ENCODE assay signal across 24 mouse cellular contexts in genomic region chr16:88575885-88576679, GRCm38 (mm10). TPM values are rescaled to one million over a fixed set of nuclear protein-coding genes. Genes with fewer than 3 reads are reported as not detected.
"Had no signal": no experiment of that assay in that cellular context is flagged by ENCODE, and none has a peak within 500 bp of the region (broad histone marks: within the 10 kb centered on the region; RNA-seq: fewer than 3 reads in every experiment).

No protein-coding gene starts in this region.

- H3K27me3 ChIP-seq: megakaryocyte, embryonic 14.5 days; midbrain, embryonic 12.5 days; midbrain, embryonic 15.5 days; neural tube, embryonic 12.5 days; stomach, embryonic 15.5 days had no signal

- H3K9ac ChIP-seq: lung, embryonic 15.5 days; midbrain, embryonic 12.5 days; midbrain, embryonic 15.5 days; neural tube, embryonic 12.5 days; stomach, embryonic 15.5 days had no signal

- H3K36me3 ChIP-seq: lung, embryonic 15.5 days; midbrain, embryonic 12.5 days; midbrain, embryonic 15.5 days; neural tube, embryonic 12.5 days; stomach, embryonic 15.5 days had no signal

- H3K27ac ChIP-seq: lung, embryonic 15.5 days; macrophage; midbrain, embryonic 12.5 days; midbrain, embryonic 15.5 days; neural tube, embryonic 12.5 days; stomach, embryonic 15.5 days; stomach, postnatal 0 days had no signal

- DNase-seq: lung, adult 2 months; lung, postnatal 14 days; lung, postnatal 36 days; right cerebral cortex, postnatal 14 days; thymus, adult 2 months; thymus, postnatal 25 days; thymus, postnatal 4 days had no signal

- H3K4me2 ChIP-seq: lung, embryonic 15.5 days; midbrain, embryonic 12.5 days; midbrain, embryonic 15.5 days; neural tube, embryonic 12.5 days; stomach, embryonic 15.5 days had no signal

- H3K4me1 ChIP-seq: lung, embryonic 15.5 days; megakaryocyte, embryonic 14.5 days; midbrain, embryonic 12.5 days; midbrain, embryonic 15.5 days; neural tube, embryonic 12.5 days; stomach, embryonic 15.5 days had no signal

- ATAC-seq: lung, postnatal 0 days; midbrain, embryonic 15.5 days had no signal

- H3K4me3 ChIP-seq: lung, embryonic 15.5 days; megakaryocyte, embryonic 14.5 days; midbrain, embryonic 12.5 days; midbrain, embryonic 15.5 days; neural tube, embryonic 12.5 days; stomach, embryonic 15.5 days had no signal

- H3K9me3 ChIP-seq: lung, embryonic 15.5 days; midbrain, embryonic 12.5 days; midbrain, embryonic 15.5 days; neural tube, embryonic 12.5 days; stomach, embryonic 15.5 days had no signal

RNA-seq across cellular contexts. Expression of gene Cldn8, which starts 13.1 kb away (rescaled TPM):
- total RNA-seq: megakaryocyte progenitor cell, adult 5-6 weeks; midbrain, postnatal 0 days; monocyte, adult 5-6 weeks; neutrophil, adult 5-6 weeks had no signal
- polyA plus RNA-seq: macrophage; midbrain, embryonic 15.5 days; midbrain, postnatal 0 days; neural tube, embryonic 14.5 days; testis, adult 2 months had no signal

RNA-seq across cellular contexts. Expression of gene Krtap24-1, which starts 36.0 kb away (rescaled TPM):
- total RNA-seq: megakaryocyte progenitor cell, adult 5-6 weeks; midbrain, postnatal 0 days; monocyte, adult 5-6 weeks; neutrophil, adult 5-6 weeks had no signal
- polyA plus RNA-seq: lung, adult 2 months; lung, embryonic 15.5 days; lung, postnatal 0 days; macrophage; midbrain, embryonic 12.5 days; midbrain, embryonic 15.5 days; midbrain, postnatal 0 days; neural tube, embryonic 12.5 days; neural tube, embryonic 14.5 days; spleen, adult 2 months; stomach, embryonic 15.5 days; stomach, postnatal 0 days; thymus, adult 2 months; urinary bladder, adult 2 months had no signal

RNA-seq across cellular contexts. Expression of gene 2310079G19Rik, which starts 51.4 kb away (rescaled TPM):
- total RNA-seq: megakaryocyte progenitor cell, adult 5-6 weeks; midbrain, postnatal 0 days; monocyte, adult 5-6 weeks; neutrophil, adult 5-6 weeks had no signal
- polyA plus RNA-seq: lung, adult 2 months; lung, embryonic 15.5 days; lung, postnatal 0 days; macrophage; midbrain, embryonic 12.5 days; midbrain, embryonic 15.5 days; midbrain, postnatal 0 days; neural tube, embryonic 12.5 days; neural tube, embryonic 14.5 days; spleen, adult 2 months; stomach, embryonic 15.5 days; testis, adult 2 months; thymus, adult 2 months; urinary bladder, adult 2 months had no signal
